Mouse (Mus musculus): Measurements from ENCODE around the gene BC037034. TPM values are rescaled to one million over a fixed set of nuclear protein-coding genes. Genes with fewer than 3 reads are reported as not detected.

Gene BC037034
- polyA plus RNA-seq, 1 experiment from 2014 or later = 6.8 TPM

DNA sequence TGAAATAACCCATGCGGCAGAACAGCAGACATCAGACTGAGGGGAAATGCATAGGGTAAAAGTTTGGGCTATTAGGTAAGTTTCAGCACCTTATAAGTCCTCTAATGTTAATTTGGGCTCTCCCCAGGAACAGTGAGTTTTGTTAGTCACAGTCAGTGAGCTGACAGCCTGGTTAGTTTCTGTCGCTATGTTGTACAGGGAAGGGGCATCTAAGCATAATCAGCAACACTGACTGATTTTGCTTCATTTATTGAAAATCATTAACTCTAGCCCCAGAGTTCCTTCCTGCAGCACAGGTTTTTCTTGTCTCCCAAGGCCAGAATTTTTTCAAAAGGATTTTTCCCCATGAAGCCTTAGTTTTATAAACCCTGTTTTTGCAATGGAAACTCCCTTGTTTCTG lies 30.1 kb downstream of the BC037034 start:
- 88% methylated on average over 2 of the region's 2 CpGs for WGBS
- Histone ChIP-seq H3K4me3 (ENCODE audit: low read depth, low read length) (no peak overlapping the region), H3K9ac (ENCODE audit: low read depth, low read length) (no peak overlapping the region), H3K27ac (ENCODE audit: low read depth, low read length) (no peak overlapping the region), H3K36me3 (ENCODE audit: control insufficient read depth, insufficient read depth, low read length) (no peaks in the 10 kb centered on the region), H3K27me3 (replicated peaks; ENCODE audit: control insufficient read depth, insufficient read depth, low read length) (no peaks in the 10 kb centered on the region), H3K9me3 (ENCODE audit: control insufficient read depth, low read length) (no peaks in the 10 kb centered on the region), H3K4me1 (replicated peaks; ENCODE audit: control insufficient read depth, insufficient read depth, low read length) (no peaks in the 10 kb centered on the region), H3K4me2 (no peak overlapping the region)
- ATAC-seq (replicated peaks; ENCODE audit: low FRiP score) = no peak
- no peak for DNase-seq (ENCODE audit: low spot score)

DNA sequence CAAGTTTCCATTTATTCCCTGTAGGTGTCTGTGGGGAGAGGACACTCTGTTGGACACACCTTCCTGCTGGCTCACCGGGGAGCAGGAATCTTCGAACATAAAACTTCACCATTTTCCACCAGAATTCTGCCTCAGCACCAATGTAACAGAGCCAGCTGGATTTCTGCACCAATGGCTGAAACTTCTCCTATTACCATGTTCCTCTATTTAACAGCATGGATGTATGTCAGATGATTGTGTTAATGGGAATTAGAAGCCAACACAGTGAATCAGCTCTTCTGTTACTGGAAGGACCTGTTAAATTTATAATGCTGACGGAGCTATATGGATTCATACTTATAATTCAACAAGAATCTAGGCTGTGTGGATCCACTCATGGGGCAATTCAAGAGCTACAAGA lies 34.3 kb downstream of the BC037034 start:
- no peak overlapping the region for H3K9ac ChIP-seq (ENCODE audit: low read depth, low read length)
- no peaks in the 10 kb centered on the region for H3K4me1 ChIP-seq (replicated peaks; ENCODE audit: control insufficient read depth, insufficient read depth, low read length)
- 89% methylated on average over 3 of the region's 3 CpGs for WGBS
- no peak overlapping the region for H3K27ac ChIP-seq (ENCODE audit: low read depth, low read length)
- H3K4me3 ChIP-seq (ENCODE audit: low read depth, low read length) = no peak overlapping the region
- H3K27me3 ChIP-seq (replicated peaks; ENCODE audit: control insufficient read depth, insufficient read depth, low read length) = no peaks in the 10 kb centered on the region
- H3K36me3 ChIP-seq (ENCODE audit: control insufficient read depth, insufficient read depth, low read length) = no peaks in the 10 kb centered on the region
- DNase-seq (ENCODE audit: low spot score) (no peak), ATAC-seq (replicated peaks; ENCODE audit: low FRiP score) (no peak)
- no peaks in the 10 kb centered on the region for H3K9me3 ChIP-seq (ENCODE audit: control insufficient read depth, low read length)
- no peak overlapping the region for H3K4me2 ChIP-seq

DNA sequence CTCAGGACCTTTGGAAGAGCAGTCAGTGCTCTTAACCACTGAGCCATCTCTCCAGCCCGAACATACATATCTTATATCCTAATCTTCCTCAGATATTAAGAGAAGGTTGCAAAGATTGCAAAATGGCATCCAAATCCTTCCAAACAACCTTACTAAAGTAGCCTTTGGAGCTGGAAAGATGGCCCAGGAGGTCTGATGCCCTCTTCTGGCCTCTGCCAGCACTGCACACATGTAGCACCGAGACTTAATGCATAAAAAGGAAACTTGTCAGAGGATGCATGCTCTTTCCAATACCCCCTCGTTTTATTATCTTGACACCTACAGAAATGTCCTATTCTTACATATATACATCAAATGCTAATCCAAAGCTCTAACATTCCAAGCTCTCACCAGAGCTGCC lies 35.8 kb downstream of the BC037034 start:
- no peak overlapping the region for H3K4me2 ChIP-seq
- WGBS = 32% methylated on average over 3 of the region's 3 CpGs
- DNase-seq (ENCODE audit: low spot score) (no peak), ATAC-seq (replicated peaks; ENCODE audit: low FRiP score) (no peak)
- no peak overlapping the region for H3K4me3 ChIP-seq (ENCODE audit: low read depth, low read length)
- no peaks in the 10 kb centered on the region for H3K4me1 ChIP-seq (replicated peaks; ENCODE audit: control insufficient read depth, insufficient read depth, low read length)
- H3K27ac ChIP-seq (ENCODE audit: low read depth, low read length) = no peak overlapping the region
- no peak overlapping the region for H3K9ac ChIP-seq (ENCODE audit: low read depth, low read length)
- H3K9me3 ChIP-seq (ENCODE audit: control insufficient read depth, low read length) = no peaks in the 10 kb centered on the region
- H3K36me3 ChIP-seq (ENCODE audit: control insufficient read depth, insufficient read depth, low read length) = no peaks in the 10 kb centered on the region
- H3K27me3 ChIP-seq (replicated peaks; ENCODE audit: control insufficient read depth, insufficient read depth, low read length) = no peaks in the 10 kb centered on the region

DNA sequence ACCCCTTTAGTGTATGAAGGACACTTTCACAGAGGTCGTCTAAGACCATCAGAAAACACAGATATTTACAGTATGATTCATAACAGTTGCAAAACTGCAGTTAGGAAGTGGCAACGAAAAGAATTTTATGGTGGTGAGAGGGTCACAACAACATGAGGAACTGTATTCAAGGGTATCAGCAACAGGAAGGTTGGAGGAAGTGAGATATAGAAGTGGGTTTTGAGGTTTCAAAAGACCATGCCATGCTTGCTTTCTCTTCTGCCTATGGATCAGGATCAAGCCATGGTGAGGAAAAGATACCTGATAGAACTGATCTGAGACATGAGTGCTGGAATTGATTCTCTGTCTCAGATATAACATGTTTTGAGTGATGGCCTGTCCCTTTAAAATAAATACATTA lies 36.5 kb downstream of the BC037034 start:
- DNase-seq (ENCODE audit: low spot score) (no peak), ATAC-seq (replicated peaks; ENCODE audit: low FRiP score) (no peak; the same call in 1 of the 2 replicates)
- 31% methylated on average over 2 of the region's 2 CpGs for WGBS
- no peak overlapping the region for H3K4me2 ChIP-seq
- H3K36me3 ChIP-seq (ENCODE audit: control insufficient read depth, insufficient read depth, low read length) = no peaks in the 10 kb centered on the region
- H3K27me3 ChIP-seq (replicated peaks; ENCODE audit: control insufficient read depth, insufficient read depth, low read length) = no peaks in the 10 kb centered on the region
- H3K27ac ChIP-seq (ENCODE audit: low read depth, low read length) = no peak overlapping the region
- H3K4me3 ChIP-seq (ENCODE audit: low read depth, low read length) = no peak overlapping the region
- H3K4me1 ChIP-seq (replicated peaks; ENCODE audit: control insufficient read depth, insufficient read depth, low read length) = no peaks in the 10 kb centered on the region
- no peak overlapping the region for H3K9ac ChIP-seq (ENCODE audit: low read depth, low read length)
- no peaks in the 10 kb centered on the region for H3K9me3 ChIP-seq (ENCODE audit: control insufficient read depth, low read length)

DNA sequence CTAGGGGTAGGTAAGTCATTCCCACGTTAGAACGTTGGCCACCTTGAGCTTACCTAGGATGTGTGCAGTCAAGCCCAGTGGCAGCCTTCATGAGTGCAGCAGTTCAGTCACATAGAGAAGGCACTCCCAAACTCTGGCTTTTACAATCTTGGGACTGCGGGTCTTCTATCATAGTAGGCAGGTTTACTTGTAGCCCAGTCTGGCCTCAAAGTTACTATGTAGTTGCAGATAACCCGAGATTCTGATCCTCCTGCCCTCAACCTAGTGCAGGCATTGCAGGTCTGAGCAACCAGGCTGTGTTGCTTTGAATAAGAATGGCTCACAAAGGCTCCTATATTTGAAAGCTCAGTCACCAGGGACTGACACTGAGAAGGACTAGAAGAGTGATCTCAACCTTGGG lies 37.3 kb downstream of the BC037034 start:
- H3K4me1 ChIP-seq (replicated peaks; ENCODE audit: control insufficient read depth, insufficient read depth, low read length) = no peaks in the 10 kb centered on the region
- no peak overlapping the region for H3K27ac ChIP-seq (ENCODE audit: low read depth, low read length)
- ATAC-seq (replicated peaks; ENCODE audit: low FRiP score) = no peak
- H3K9me3 ChIP-seq (ENCODE audit: control insufficient read depth, low read length) = no peaks in the 10 kb centered on the region
- DNase-seq (ENCODE audit: low spot score) = no peak
- H3K4me2 ChIP-seq = no peak overlapping the region
- H3K9ac ChIP-seq (ENCODE audit: low read depth, low read length) = no peak overlapping the region
- H3K36me3 ChIP-seq (ENCODE audit: control insufficient read depth, insufficient read depth, low read length) = no peaks in the 10 kb centered on the region
- no peak overlapping the region for H3K4me3 ChIP-seq (ENCODE audit: low read depth, low read length)
- no peaks in the 10 kb centered on the region for H3K27me3 ChIP-seq (replicated peaks; ENCODE audit: control insufficient read depth, insufficient read depth, low read length)
- WGBS = 59% methylated on average over 4 of the region's 4 CpGs

DNA sequence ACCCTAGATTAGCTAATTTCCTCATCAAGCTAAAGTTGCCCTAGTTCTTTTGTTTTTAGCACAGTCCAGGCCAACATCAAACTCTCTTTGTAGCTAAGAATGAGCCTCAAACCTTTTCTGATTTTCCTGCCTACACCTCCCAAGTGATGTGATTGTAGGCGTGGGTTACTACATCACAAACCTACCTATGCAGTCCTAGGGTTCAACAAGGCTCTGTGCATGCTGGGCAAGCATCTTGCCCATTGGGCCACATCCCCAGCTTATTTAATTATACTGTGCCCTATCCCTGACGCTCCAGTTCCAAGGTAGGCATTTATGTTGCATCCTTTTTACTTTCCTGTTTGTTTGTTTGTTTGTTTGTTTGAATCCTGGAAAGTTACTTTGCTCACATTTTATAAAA lies 38.1 kb downstream of the BC037034 start, which contains the start of gene Nxpe5:
Gene Nxpe5 (plus strand): TSS at position 199 of the 400 bp plus-strand sequence.
- Histone ChIP-seq H3K4me3 (ENCODE audit: low read depth, low read length) (no peak within 1 kb of the TSS), H3K4me2 (no peak within 1 kb of the TSS), H3K36me3 (ENCODE audit: control insufficient read depth, insufficient read depth, low read length) (no peaks in the 10 kb centered on the region), H3K9ac (ENCODE audit: low read depth, low read length) (no peak within 1 kb of the TSS), H3K4me1 (replicated peaks; ENCODE audit: control insufficient read depth, insufficient read depth, low read length) (no peaks in the 10 kb centered on the region), H3K27me3 (replicated peaks; ENCODE audit: control insufficient read depth, insufficient read depth, low read length) (no peaks in the 10 kb centered on the region), H3K27ac (ENCODE audit: low read depth, low read length) (no peak within 1 kb of the TSS), H3K9me3 (ENCODE audit: control insufficient read depth, low read length) (no peaks in the 10 kb centered on the region)
- ATAC-seq (replicated peaks; ENCODE audit: low FRiP score) = no peak
- DNase-seq (ENCODE audit: low spot score) = no peak
- WGBS = 58% methylated on average over 2 of the region's 2 CpGs

DNA sequence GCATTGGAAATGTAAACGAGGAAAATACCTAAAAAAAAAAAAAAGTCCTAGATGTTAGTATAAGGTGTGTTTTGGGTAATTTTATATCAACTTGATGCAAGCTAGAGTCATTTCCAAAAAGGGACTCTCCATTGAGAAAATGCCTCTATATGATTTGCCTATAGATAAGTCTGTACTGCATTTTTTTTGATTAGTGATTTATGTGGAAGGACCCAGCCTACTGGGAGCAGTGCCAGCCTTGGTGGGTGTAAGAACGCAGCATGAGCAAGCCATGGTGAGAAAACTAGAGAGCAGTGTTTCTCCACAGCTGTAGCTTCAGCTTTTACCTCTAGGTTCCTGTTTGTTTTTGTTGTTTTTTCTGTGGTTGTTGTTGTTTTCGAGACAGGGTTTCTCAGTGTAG lies 40.5 kb downstream of the BC037034 start:
- Histone ChIP-seq H3K9ac (ENCODE audit: low read depth, low read length) (no peak overlapping the region), H3K27me3 (replicated peaks; ENCODE audit: control insufficient read depth, insufficient read depth, low read length) (no peaks in the 10 kb centered on the region), H3K27ac (ENCODE audit: low read depth, low read length) (no peak overlapping the region), H3K4me1 (replicated peaks; ENCODE audit: control insufficient read depth, insufficient read depth, low read length) (no peaks in the 10 kb centered on the region), H3K9me3 (ENCODE audit: control insufficient read depth, low read length) (no peaks in the 10 kb centered on the region), H3K4me2 (no peak overlapping the region), H3K36me3 (ENCODE audit: control insufficient read depth, insufficient read depth, low read length) (no peaks in the 10 kb centered on the region), H3K4me3 (ENCODE audit: low read depth, low read length) (no peak overlapping the region)
- WGBS = 63% methylated on average over 3 of the region's 3 CpGs
- no peak for ATAC-seq (replicated peaks; ENCODE audit: low FRiP score)
- no peak for DNase-seq (ENCODE audit: low spot score)

DNA sequence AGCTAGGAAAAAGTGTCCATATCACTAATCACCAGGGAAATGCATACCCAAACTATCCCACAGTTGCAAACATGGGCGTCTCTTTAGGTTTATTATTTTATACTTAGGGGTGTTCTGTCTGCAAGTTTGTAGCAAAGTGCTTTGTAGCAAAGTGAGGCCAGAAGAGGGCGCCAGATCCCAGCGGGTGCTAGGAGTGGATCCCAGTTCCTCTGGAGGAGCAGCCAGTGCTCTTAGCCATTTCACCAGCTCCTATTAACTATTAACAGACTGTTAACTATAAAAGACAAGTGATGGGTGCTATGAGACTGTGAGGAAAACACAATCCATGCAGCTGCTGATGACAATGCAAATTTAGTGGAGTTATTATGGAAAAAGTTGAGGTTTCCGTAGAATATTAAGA lies 41.7 kb downstream of the BC037034 start:
- Histone ChIP-seq H3K27me3 (replicated peaks; ENCODE audit: control insufficient read depth, insufficient read depth, low read length) (no peaks in the 10 kb centered on the region), H3K9ac (ENCODE audit: low read depth, low read length) (no peak overlapping the region), H3K36me3 (ENCODE audit: control insufficient read depth, insufficient read depth, low read length) (no peaks in the 10 kb centered on the region), H3K27ac (ENCODE audit: low read depth, low read length) (no peak overlapping the region), H3K4me3 (ENCODE audit: low read depth, low read length) (no peak overlapping the region), H3K4me2 (no peak overlapping the region), H3K4me1 (replicated peaks; ENCODE audit: control insufficient read depth, insufficient read depth, low read length) (no peaks in the 10 kb centered on the region), H3K9me3 (ENCODE audit: control insufficient read depth, low read length) (peaks cover 3% of the 10 kb centered on the region; the same call in 1 of the 2 replicates)
- 0 out of 2 replicates have a peak, but pooled peaks have one; percentile 49 for ATAC-seq (replicated peaks; ENCODE audit: low FRiP score)
- WGBS = 25% methylated on average over 4 of the region's 4 CpGs
- peak; percentile 62 for DNase-seq (ENCODE audit: low spot score)

DNA sequence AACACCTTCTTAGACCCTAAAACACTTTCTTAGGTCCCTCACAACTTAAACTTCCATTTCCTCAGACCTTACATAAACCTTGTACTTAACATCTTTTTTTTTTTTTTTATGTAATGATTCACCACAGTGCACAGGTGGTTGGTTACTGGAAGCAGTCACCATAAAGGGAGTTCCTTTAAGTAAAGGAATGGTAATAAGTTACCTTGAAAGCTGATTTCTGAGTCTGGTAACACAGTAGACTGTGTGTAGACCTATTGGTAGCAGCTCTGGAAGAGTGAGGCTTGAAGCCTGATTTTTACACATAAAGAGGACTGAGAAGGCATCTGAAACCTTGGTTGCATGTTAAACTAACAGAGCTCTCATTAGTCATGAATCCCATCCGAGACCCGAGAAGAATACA lies 44.0 kb downstream of the BC037034 start:
- Histone ChIP-seq H3K9ac (ENCODE audit: low read depth, low read length) (no peak overlapping the region), H3K9me3 (ENCODE audit: control insufficient read depth, low read length) (peaks cover 3% of the 10 kb centered on the region; the same call in 1 of the 2 replicates), H3K27me3 (replicated peaks; ENCODE audit: control insufficient read depth, insufficient read depth, low read length) (no peaks in the 10 kb centered on the region), H3K4me1 (replicated peaks; ENCODE audit: control insufficient read depth, insufficient read depth, low read length) (no peaks in the 10 kb centered on the region), H3K4me3 (ENCODE audit: low read depth, low read length) (no peak overlapping the region), H3K36me3 (ENCODE audit: control insufficient read depth, insufficient read depth, low read length) (no peaks in the 10 kb centered on the region), H3K4me2 (no peak overlapping the region), H3K27ac (ENCODE audit: low read depth, low read length) (no peak overlapping the region)
- ATAC-seq (replicated peaks; ENCODE audit: low FRiP score) (no peak), DNase-seq (ENCODE audit: low spot score) (no peak)
- WGBS = 64% methylated on average over 2 of the region's 2 CpGs

Measured in liver, embryonic 11.5 days (tissue).